Mouse (Mus musculus) spleen, adult 2 months (tissue): ENCODE data around the gene Rab3il1.

Experiments
- CTCF ChIP-seq: fragments of 200-500 bp; IDR thresholded peaks from 2 replicates; pipeline ENCODE4 v1.5.1; 2011; ENCODE audit warnings: mild to moderate bottlenecking, inconsistent platforms; ENCODE audit not compliant: insufficient read depth, insufficient read length, insufficient replicate concordance; ENCODE audit errors: extremely low read depth
- POLR2A ChIP-seq: fragments of 200-500 bp; IDR thresholded peaks from 2 replicates; pipeline ENCODE4 v1.6.1; 2011; ENCODE audit warnings: low read depth, low read length, inconsistent platforms

- TF ChIP-seq CTCF (no peak), POLR2A (no peak)
Measured at GRCm38 (mm10) chr19:10055261-10055660, 53.8 kb downstream of the Rab3il1 start.
